Mouse (Mus musculus) spleen, adult 2 months (tissue): ENCODE results near the gene Aqp12. TPM values are rescaled to one million over a fixed set of nuclear protein-coding genes. Genes with fewer than 3 reads are reported as not detected.

ENCODE experiments used
- DNase-seq, 2 experiments: peaks; one replicate each; pipeline versions ENCODE4 v3.0.0 to v3.0.0-alpha.2; 2012 to 2021; ENCODE audit warnings: low spot score in 2 of 2, low read depth in 1 of 2
- H3K27ac ChIP-seq: fragments of 200-500 bp; 2 replicates; pipeline ENCODE4 v1.5.1; 2012; ENCODE audit warnings: low read length, inconsistent platforms; ENCODE audit not compliant: insufficient read depth
- H3K27me3 ChIP-seq: fragments of 200-500 bp; 2 replicates; pipeline ENCODE4 v1.6.1; 2012; ENCODE audit warnings: mild to moderate bottlenecking, moderate library complexity, low read length, inconsistent platforms; ENCODE audit not compliant: control insufficient read depth, insufficient read depth
- H3K36me3 ChIP-seq: fragments of 200-500 bp; 2 replicates; pipeline ENCODE4 v1.6.1; 2012; ENCODE audit warnings: mild to moderate bottlenecking, low read length, inconsistent platforms; ENCODE audit not compliant: control insufficient read depth, insufficient read depth
- H3K4me1 ChIP-seq: fragments of 200-500 bp; 2 replicates; pipeline ENCODE4 v1.6.1; 2011; ENCODE audit warnings: inconsistent platforms; ENCODE audit not compliant: control insufficient read depth, insufficient read depth, insufficient read length
- H3K4me3 ChIP-seq: fragments of 200-500 bp; 2 replicates; pipeline ENCODE4 v1.5.1; 2011; ENCODE audit warnings: mild to moderate bottlenecking, inconsistent platforms; ENCODE audit not compliant: insufficient read depth, insufficient read length; ENCODE audit errors: extremely low read depth
- CTCF ChIP-seq: fragments of 200-500 bp; IDR thresholded peaks from 2 replicates; pipeline ENCODE4 v1.5.1; 2011; ENCODE audit warnings: mild to moderate bottlenecking, inconsistent platforms; ENCODE audit not compliant: insufficient read depth, insufficient read length, insufficient replicate concordance; ENCODE audit errors: extremely low read depth
- POLR2A ChIP-seq: fragments of 200-500 bp; IDR thresholded peaks from 2 replicates; pipeline ENCODE4 v1.6.1; 2011; ENCODE audit warnings: low read depth, low read length, inconsistent platforms
- WGBS: fragments of 180-500 bp; shearing (Covaris S2); methylation state at CpG from one replicate; pipeline ENCODE4 v1.1.7; 2018; 5-methylcytosine and 5-hydroxymethylcytosine counted together
- polyA plus RNA-seq: library from polyadenylated mRNA; depleted of rRNA; stranded (reverse); fragments of >200 nt; gene quantifications from 2 replicates; pipeline ENCODE4 v1.2.3, GENCODE M21; 2012

The Aqp12 gene
- polyA plus RNA-seq, 1 experiment = 28.4 TPM

DNA sequence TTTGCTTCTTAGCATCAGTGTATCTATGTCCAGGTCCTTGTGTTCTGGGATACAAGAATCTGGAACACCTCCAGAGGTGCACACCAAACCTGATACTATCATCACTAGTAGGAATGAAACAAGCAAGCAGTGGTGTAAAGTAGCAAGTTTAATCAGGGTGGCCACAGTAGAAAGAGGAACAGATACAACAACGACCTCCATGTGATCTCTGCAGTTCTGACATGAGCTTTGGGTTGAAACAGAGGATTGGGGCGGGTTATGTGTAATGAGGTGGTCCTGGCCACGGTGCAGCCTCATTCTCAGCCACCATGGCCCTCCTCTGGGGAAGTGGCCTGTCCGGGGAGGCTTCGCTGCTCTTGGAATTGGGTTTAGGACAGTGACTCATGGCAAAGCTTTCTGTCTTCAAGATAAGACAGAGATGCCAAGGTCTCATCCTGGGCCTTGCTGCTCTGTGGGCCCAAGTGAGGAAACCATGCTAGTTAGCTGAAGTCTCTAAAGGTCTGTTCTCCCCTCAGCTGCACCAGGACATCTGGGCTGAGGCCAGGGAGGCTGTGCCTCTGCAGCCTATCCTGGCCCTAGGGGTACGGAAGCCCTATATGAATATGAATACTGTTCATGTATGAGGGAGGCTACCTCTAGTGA, 13.8 kb upstream of the Aqp12 start:
- Histone ChIP-seq H3K36me3 (no peaks in the 10 kb centered on the region), H3K27me3 (no peaks in the 10 kb centered on the region), H3K4me3 (no peak overlapping the region), H3K27ac (no peak overlapping the region), H3K4me1 (no peaks in the 10 kb centered on the region)
- TF ChIP-seq POLR2A (no peak), CTCF (no peak)
- WGBS = 64% methylated on average over 6 of the region's 6 CpGs
- no peak for DNase-seq

DNA sequence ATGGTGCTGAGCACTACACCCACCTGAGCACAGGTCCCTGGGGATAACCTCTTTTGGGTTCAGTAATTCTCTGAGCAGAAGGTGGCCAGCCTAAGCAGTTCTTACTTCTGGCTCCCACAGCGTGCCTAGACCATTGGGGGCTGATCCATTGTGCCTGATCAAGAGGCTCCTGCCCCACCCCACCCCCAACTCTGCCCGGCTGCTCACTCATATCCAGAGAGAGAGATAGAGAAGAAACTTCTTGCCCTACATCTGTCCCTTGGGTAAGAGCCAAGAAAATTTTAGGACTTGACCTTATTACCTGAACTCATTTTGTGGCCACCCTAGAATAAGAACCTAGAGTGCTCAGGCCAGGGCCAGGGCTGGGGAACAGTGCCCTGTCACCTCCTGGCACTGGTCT, 13.3 kb upstream of the Aqp12 start:
- no peak for DNase-seq
- Histone ChIP-seq H3K27ac (no peak overlapping the region), H3K36me3 (no peaks in the 10 kb centered on the region), H3K27me3 (no peaks in the 10 kb centered on the region), H3K4me3 (no peak overlapping the region), H3K4me1 (no peaks in the 10 kb centered on the region)
- WGBS = 88% methylated on average over 2 of the region's 2 CpGs
- TF ChIP-seq CTCF = no peak
- no peak for TF ChIP-seq POLR2A

DNA sequence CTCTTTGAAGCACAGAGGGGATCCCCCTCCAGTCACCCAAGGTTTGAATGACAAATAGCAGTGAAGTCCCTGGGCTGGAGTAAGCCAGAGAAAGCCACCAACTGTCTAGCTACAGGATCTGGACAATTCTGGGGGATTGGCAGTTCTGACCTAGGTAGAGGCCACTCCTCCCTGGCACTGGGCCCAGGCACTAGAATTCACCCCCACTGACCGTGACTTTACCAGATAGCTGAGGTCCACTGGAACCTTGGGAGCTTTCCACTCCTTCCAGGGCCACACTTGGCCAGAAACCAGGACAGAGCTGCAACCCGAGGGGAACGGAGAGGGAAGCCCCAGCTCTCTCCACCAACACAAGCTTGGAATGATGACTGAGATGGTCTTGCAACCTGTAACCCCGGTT, 3.1 kb downstream of the Aqp12 start:
- no peak for TF ChIP-seq POLR2A
- Histone ChIP-seq H3K36me3 (no peaks in the 10 kb centered on the region), H3K4me3 (no peak overlapping the region), H3K27ac (no peak overlapping the region), H3K27me3 (no peaks in the 10 kb centered on the region), H3K4me1 (no peaks in the 10 kb centered on the region; the same call in 1 of the 2 replicates)
- 66% methylated on average over 4 of the region's 4 CpGs for WGBS
- DNase-seq = no peak

DNA sequence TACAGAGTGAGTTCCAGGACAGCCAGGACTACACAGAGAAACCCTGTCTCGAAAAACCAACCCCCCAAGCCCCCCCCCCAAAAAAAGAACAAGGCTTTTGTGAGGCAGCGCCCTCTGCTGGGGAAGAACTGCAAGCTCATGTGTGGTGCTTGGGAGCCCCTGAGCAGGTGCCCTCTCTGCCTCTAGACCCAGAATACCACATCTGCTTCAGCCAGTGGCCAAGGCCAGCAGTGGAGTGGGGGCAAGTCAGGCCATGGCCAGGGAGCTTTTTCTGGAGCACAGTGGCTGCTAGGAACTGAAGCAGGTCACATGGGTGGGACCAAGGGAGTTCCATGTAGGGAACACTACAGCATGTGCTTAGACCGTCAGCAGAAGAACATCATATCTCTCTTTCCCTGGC, 4.6 kb downstream of the Aqp12 start:
- no peak for DNase-seq
- Histone ChIP-seq H3K27me3 (no peaks in the 10 kb centered on the region), H3K4me1 (no peaks in the 10 kb centered on the region; the same call in 1 of the 2 replicates), H3K27ac (no peak overlapping the region), H3K36me3 (no peaks in the 10 kb centered on the region), H3K4me3 (no peak overlapping the region)
- WGBS = 31% methylated on average over 3 of the region's 3 CpGs
- TF ChIP-seq CTCF (peak; percentile 49; the same call in 1 of the 2 replicates), POLR2A (no peak)

DNA sequence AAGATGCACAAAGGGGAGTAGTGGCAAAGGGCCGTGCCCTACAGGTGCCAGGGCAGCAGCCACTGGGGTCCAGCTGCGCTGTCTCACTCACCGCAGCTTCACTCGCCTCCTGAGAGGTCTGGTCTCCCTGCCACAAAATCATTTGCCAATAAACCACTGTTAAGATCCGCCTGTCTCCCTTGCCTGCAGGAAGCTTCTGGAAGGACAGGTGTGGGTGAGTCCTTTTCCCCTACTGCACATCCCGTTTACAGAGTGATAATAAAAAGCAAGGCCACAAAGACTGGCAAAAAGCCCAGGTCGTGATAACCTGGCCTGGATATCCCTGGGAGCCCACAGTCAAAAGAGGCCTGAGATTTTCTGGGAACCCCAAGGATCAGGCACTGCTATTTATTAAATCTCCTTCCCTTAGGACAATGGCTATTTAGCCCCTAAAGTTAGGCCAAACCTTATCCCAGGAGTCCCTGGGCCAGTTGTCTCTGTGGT, 6.0 kb downstream of the Aqp12 start:
- no peak for DNase-seq
- Histone ChIP-seq H3K36me3 (no peaks in the 10 kb centered on the region), H3K27me3 (no peaks in the 10 kb centered on the region), H3K4me3 (no peak overlapping the region), H3K27ac (no peak overlapping the region), H3K4me1 (no peaks in the 10 kb centered on the region; the same call in 1 of the 2 replicates)
- TF ChIP-seq CTCF (no peak), POLR2A (no peak)
- WGBS = 77% methylated on average over 7 of the region's 7 CpGs

DNA sequence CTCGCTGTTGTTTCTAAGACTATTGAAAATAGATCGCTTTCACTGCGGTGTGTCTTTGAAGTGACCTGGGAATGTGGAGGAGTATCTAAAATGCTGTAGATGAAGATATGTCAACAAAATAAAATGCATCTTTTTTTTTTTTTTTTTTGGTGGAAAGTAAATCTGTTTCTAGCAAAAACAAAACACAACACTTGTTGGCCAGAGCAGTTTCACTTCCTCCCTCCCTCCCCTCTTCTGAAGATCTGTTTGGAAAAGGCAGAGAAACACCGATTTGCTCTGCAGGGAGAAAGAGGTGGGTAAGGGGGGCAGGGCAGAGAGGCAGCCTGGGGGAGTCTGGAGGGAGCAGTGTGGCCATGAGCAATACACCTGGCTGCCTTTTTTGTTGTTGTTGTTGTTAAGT, 7.2 kb downstream of the Aqp12 start:
- TF ChIP-seq CTCF (no peak), POLR2A (no peak)
- Histone ChIP-seq H3K27me3 (no peaks in the 10 kb centered on the region), H3K4me3 (no peak overlapping the region), H3K36me3 (no peaks in the 10 kb centered on the region), H3K4me1 (no peaks in the 10 kb centered on the region; the same call in 1 of the 2 replicates), H3K27ac (no peak overlapping the region)
- WGBS = 71% methylated on average over 4 of the region's 4 CpGs
- DNase-seq = no peak

DNA sequence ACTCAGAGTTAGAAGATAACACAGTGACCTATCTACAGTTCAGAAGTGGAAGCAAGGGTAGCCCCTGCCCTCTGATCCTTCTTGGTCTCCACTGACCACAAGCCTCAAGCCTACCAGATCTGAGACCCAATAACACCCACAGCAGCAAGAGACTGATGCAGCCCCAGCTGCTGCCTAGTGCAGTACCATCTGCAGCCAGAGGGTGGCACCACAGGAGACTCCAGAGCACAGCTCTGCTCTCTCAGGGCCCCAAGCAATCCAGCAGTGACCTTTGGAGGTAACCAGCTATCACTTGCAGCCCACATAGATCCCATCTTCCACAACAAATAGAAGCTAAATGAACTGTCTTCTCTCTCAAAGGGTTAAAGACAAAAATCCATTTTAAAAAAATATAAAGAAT, 8.3 kb downstream of the Aqp12 start:
- no peaks in the 10 kb centered on the region for H3K36me3 ChIP-seq
- no peaks in the 10 kb centered on the region for H3K4me1 ChIP-seq
- TF ChIP-seq CTCF (peak; percentile 57; the same call in 1 of the 2 replicates), POLR2A (no peak)
- no peak overlapping the region for H3K4me3 ChIP-seq
- no peaks in the 10 kb centered on the region for H3K27me3 ChIP-seq
- no peak overlapping the region for H3K27ac ChIP-seq
- peak in 1 of 2 experiments; percentile 61 for DNase-seq
